Mouse (Mus musculus) ES-E14 (cell line): ENCODE measurements around the gene Blnk. TPM values are rescaled to one million over a fixed set of nuclear protein-coding genes. Genes with fewer than 3 reads are reported as not detected.

Source experiments
- DNase-seq: peaks from one replicate; pipeline ENCODE4 v3.0.0-alpha.2; 2013; ENCODE audit warnings: low read depth, low spot score
- H3K27ac ChIP-seq: 2 replicates; pipeline ENCODE4 v1.5.1; 2012; ENCODE audit warnings: low read depth, mild to moderate bottlenecking, low read length, moderate library complexity, mixed read lengths; ENCODE audit not compliant: poor library complexity, insufficient read depth, severe bottlenecking
- H3K36me3 ChIP-seq: 2 replicates; pipeline ENCODE4 v1.6.1; 2012; ENCODE audit warnings: mild to moderate bottlenecking, low read length, moderate library complexity, mixed read lengths; ENCODE audit not compliant: control insufficient read depth, poor library complexity, insufficient read depth, severe bottlenecking
- H3K4me1 ChIP-seq, 2 experiments: fragments of 150-350 bp in 1 of 2; sonication (generic) in 1 of 2; 2 replicates each; pipeline ENCODE4 v1.6.1; 2012; ENCODE audit warnings: low read length in 2 of 2, mild to moderate bottlenecking in 1 of 2, mixed read lengths in 1 of 2; ENCODE audit not compliant: control insufficient read depth in 2 of 2, insufficient read depth in 2 of 2, poor library complexity in 1 of 2
- H3K4me3 ChIP-seq, 2 experiments: fragments of 150-350 bp in 1 of 2; sonication (generic) in 1 of 2; 2 replicates each; pipeline ENCODE4 v1.5.1; 2012; ENCODE audit warnings: low read length in 2 of 2, low read depth in 1 of 2, mild to moderate bottlenecking in 1 of 2, mixed read lengths in 1 of 2; ENCODE audit not compliant: insufficient read depth in 1 of 2, poor library complexity in 1 of 2, severe bottlenecking in 1 of 2
- H3K9ac ChIP-seq: 2 replicates; pipeline ENCODE4 v1.6.1; 2012; ENCODE audit warnings: low read depth, mild to moderate bottlenecking, low read length, mixed read lengths; ENCODE audit not compliant: poor library complexity, insufficient read depth, severe bottlenecking
- H3K9me3 ChIP-seq: fragments of 150-350 bp; sonication (generic); 2 replicates; pipeline ENCODE4 v1.6.1; 2012; ENCODE audit warnings: low read depth, mild to moderate bottlenecking, low read length; ENCODE audit not compliant: control insufficient read depth, insufficient read depth
- CHD2 ChIP-seq: IDR thresholded peaks from 2 replicates; pipeline ENCODE4 v1.6.1; 2014; ENCODE audit warnings: mild to moderate bottlenecking, low read depth, low read length, inconsistent platforms
- HCFC1 ChIP-seq: IDR thresholded peaks from 2 replicates; pipeline ENCODE4 v1.6.1; 2012; ENCODE audit warnings: low read length, inconsistent platforms, borderline replicate concordance; ENCODE audit not compliant: insufficient read depth
- MAFK ChIP-seq: IDR thresholded peaks from 2 replicates; pipeline ENCODE4 v1.6.1; 2014; ENCODE audit warnings: mild to moderate bottlenecking, low read depth, low read length, inconsistent platforms; ENCODE audit not compliant: insufficient read depth
- ZC3H11A ChIP-seq: IDR thresholded peaks from 2 replicates; pipeline ENCODE4 v1.6.1; 2012; ENCODE audit warnings: low read depth, mild to moderate bottlenecking, inconsistent platforms, low read length, borderline replicate concordance
- ZNF384 ChIP-seq: IDR thresholded peaks from 2 replicates; pipeline ENCODE4 v1.6.1; 2012; ENCODE audit warnings: low read depth, low read length, inconsistent platforms
- in situ Hi-C, 2 experiments: fragments of 600-800 bp; cut with MboI; formaldehyde crosslinking; loops; one replicate each; pipeline ENCODE4 v1.15.1; 2025; ENCODE audit warnings: low sequenced_read_pairs in 2 of 2, inconsistent platforms in 1 of 2; ENCODE audit not compliant: unreplicated experiment in 2 of 2
- total RNA-seq: library from RNA; depleted of rRNA; stranded (reverse); fragments of 300-350 nt; gene quantifications from 2 replicates; pipeline ENCODE4 v1.2.3, GENCODE M21; 2012

The Blnk gene
- total RNA-seq, 1 experiment, result 1.7 TPM

GRCm38 (mm10) chr19:40996722-40997121 is 2.4 kb upstream of the Blnk start:
- TF ChIP-seq CHD2, result no peak
- no peak for TF ChIP-seq ZNF384
- no peak for TF ChIP-seq HCFC1
- TF ChIP-seq ZC3H11A, result no peak
- TF ChIP-seq MAFK, result no peak
- Histone ChIP-seq H3K9ac (no peak overlapping the region), H3K9me3 (0 out of 2 replicates have a peak, but pooled peaks cover 1% of the 10 kb centered on the region), H3K4me1 (peaks cover 7 to 14% of the 10 kb centered on the region in 2 experiments; a peak in 3 of 4 replicates), H3K36me3 (no peaks in the 10 kb centered on the region), H3K4me3 (no peak overlapping the region), H3K27ac (no peak overlapping the region)
- in situ Hi-C loops, result no loop called here
- no peak for DNase-seq

DNA sequence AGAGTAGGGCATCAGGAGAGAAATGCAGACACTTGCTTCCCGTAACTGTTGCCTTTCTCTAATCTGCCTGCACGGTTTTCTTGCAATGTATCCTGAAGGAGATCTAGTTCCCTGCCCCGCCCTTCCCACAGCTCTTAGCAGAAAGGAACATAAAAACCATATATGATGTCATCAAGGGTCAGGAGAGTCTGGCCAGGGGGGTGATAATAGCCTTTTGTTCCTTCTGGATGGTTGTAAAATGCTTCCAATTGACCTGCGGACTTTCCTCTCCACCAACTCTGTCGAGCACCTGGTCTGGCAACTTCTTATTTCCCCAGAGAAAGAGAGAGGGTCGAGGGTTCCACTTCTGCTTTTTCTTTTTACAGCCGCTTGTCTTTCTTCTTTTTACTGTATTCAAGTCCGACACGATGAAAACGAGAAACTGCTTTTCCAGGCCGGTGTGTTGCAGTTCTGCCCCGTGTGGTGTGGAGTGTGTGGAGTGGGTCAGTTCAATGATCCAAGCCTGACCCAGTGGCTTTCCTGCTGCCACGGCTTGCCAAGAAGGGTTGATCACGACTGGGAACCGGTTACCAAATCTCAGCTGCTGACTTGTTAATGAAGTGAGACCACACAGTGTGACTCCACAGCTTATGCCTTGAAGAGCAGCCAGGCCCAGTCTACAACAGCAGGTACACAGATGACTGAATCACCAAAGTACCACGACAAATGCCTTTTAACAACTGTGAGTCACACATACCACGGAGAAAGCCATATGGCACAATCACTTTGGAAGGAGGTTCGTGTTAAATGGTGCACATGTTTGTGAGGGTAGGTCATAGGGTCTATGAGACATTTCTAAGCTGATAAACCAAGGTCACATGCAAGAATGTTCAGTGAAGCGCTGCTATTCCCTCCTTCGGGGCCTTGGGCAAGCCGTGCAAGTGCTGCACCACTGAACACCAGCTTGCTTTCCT is 1.4 kb upstream of the Blnk start:
- Histone ChIP-seq H3K9me3 (0 out of 2 replicates have a peak, but pooled peaks cover under 1% of the 10 kb centered on the region), H3K9ac (no peak overlapping the region), H3K36me3 (no peaks in the 10 kb centered on the region), H3K4me3 (no peak overlapping the region), H3K27ac (no peak overlapping the region), H3K4me1 (peaks cover 7 to 14% of the 10 kb centered on the region in 2 experiments; a peak in 3 of 4 replicates)
- in situ Hi-C loops, result no loop called here
- no peak for DNase-seq
- TF ChIP-seq MAFK, result no peak
- TF ChIP-seq ZC3H11A, result no peak

GRCm38 (mm10) chr19:40994911-40995310 is 576 bp upstream of the Blnk start:
- in situ Hi-C loops, result no loop called here
- Histone ChIP-seq H3K36me3 (no peaks in the 10 kb centered on the region), H3K4me1 (peaks cover 7 to 14% of the 10 kb centered on the region in 2 experiments; a peak in 3 of 4 replicates), H3K9me3 (no peaks in the 10 kb centered on the region), H3K4me3 (no peak overlapping the region), H3K27ac (no peak overlapping the region), H3K9ac (no peak overlapping the region)
- TF ChIP-seq ZNF384 (no peak), CHD2 (no peak)
- DNase-seq, result no peak

- in situ Hi-C loops, result no loop called here
These were observed 979 bp downstream of the Blnk start for GRCm38 (mm10) chr19:40993356-40993755.

More at GRCm38 (mm10) chr19:40993356-40993755, 979 bp downstream of the Blnk start:
- H3K4me1 ChIP-seq, result peaks cover 7 to 14% of the 10 kb centered on the region in 2 experiments; a peak in 3 of 4 replicates
- no peak for DNase-seq
- no peaks in the 10 kb centered on the region for H3K9me3 ChIP-seq
- no peaks in the 10 kb centered on the region for H3K36me3 ChIP-seq
- TF ChIP-seq HCFC1 (no peak), ZC3H11A (no peak), MAFK (no peak), ZNF384 (no peak), CHD2 (no peak)
- no peak overlapping the region for H3K4me3 ChIP-seq
- H3K9ac ChIP-seq, result no peak overlapping the region
- H3K27ac ChIP-seq, result no peak overlapping the region
